Mouse (Mus musculus): ENCODE measurements around the gene Wwp2. TPM values are rescaled to one million over a fixed set of nuclear protein-coding genes. Genes with fewer than 3 reads are reported as not detected.
A peak's percentile ranks its signal among the peaks of the same experiment; 100 is the strongest.
"Not testable (repeated sequence)": the region's sequence is repeated elsewhere in the genome, so short reads cannot be mapped to it uniquely, and the experiment has no call there.

Gene Wwp2
- polyA plus RNA-seq, 1 experiment from 2014 or later, result 41.6 TPM

- Histone ChIP-seq H3K9ac (ENCODE audit: low read depth, low read length) (no peak overlapping the region), H3K4me2 (ENCODE audit: low read depth, low read length) (no peak overlapping the region), H3K36me3 (ENCODE audit: control insufficient read depth, insufficient read depth, low read length) (peaks cover 7% of the 10 kb centered on the region), H3K4me3 (ENCODE audit: low read length) (no peak overlapping the region), H3K27ac (ENCODE audit: low read length) (no peak overlapping the region), H3K27me3 (replicated peaks; ENCODE audit: control insufficient read depth, insufficient read depth, low read length) (no peaks in the 10 kb centered on the region), H3K4me1 (ENCODE audit: control insufficient read depth, insufficient read depth, low read length) (no peaks in the 10 kb centered on the region), H3K9me3 (ENCODE audit: control insufficient read depth, low read length) (no peaks in the 10 kb centered on the region)
- ATAC-seq, result peak; percentile 38; the same call in 1 of the 2 replicates
- 74% methylated on average over 5 of the region's 5 CpGs for WGBS
These were observed 26.3 kb downstream of the Wwp2 start for GRCm38 (mm10) chr8:107462423-107462822.

- no peak overlapping the region for H3K4me3 ChIP-seq (ENCODE audit: low read length)
- no peak overlapping the region for H3K9ac ChIP-seq (ENCODE audit: low read depth, low read length)
- no peak overlapping the region for H3K4me2 ChIP-seq (ENCODE audit: low read depth, low read length)
- H3K9me3 ChIP-seq (ENCODE audit: control insufficient read depth, low read length), result no peaks in the 10 kb centered on the region
- no peak for ATAC-seq
- no peak overlapping the region for H3K27ac ChIP-seq (ENCODE audit: low read length)
- no peaks in the 10 kb centered on the region; the same call in 1 of the 2 replicates for H3K4me1 ChIP-seq (ENCODE audit: control insufficient read depth, insufficient read depth, low read length)
- H3K36me3 ChIP-seq (ENCODE audit: control insufficient read depth, insufficient read depth, low read length), result peaks cover 7% of the 10 kb centered on the region
- 31% methylated on average over 3 of the region's 3 CpGs for WGBS
- H3K27me3 ChIP-seq (replicated peaks; ENCODE audit: control insufficient read depth, insufficient read depth, low read length), result no peaks in the 10 kb centered on the region
These were observed 29.3 kb downstream of the Wwp2 start for GRCm38 (mm10) chr8:107465332-107465990.

GRCm38 (mm10) chr8:107466642-107467041 lies 30.5 kb downstream of the Wwp2 start:
- Histone ChIP-seq H3K4me1 (ENCODE audit: control insufficient read depth, insufficient read depth, low read length) (no peaks in the 10 kb centered on the region; the same call in 1 of the 2 replicates), H3K4me2 (ENCODE audit: low read depth, low read length) (no peak overlapping the region), H3K36me3 (ENCODE audit: control insufficient read depth, insufficient read depth, low read length) (peaks cover 3% of the 10 kb centered on the region; the same call in 1 of the 2 replicates), H3K27me3 (replicated peaks; ENCODE audit: control insufficient read depth, insufficient read depth, low read length) (no peaks in the 10 kb centered on the region), H3K9ac (ENCODE audit: low read depth, low read length) (no peak overlapping the region), H3K9me3 (ENCODE audit: control insufficient read depth, low read length) (no peaks in the 10 kb centered on the region), H3K27ac (ENCODE audit: low read length) (no peak overlapping the region), H3K4me3 (ENCODE audit: low read length) (no peak overlapping the region)
- ATAC-seq, result no peak
- 93% methylated on average over 5 of the region's 5 CpGs for WGBS

GRCm38 (mm10) chr8:107468811-107469302 lies 32.7 kb downstream of the Wwp2 start:
- Histone ChIP-seq H3K4me1 (ENCODE audit: control insufficient read depth, insufficient read depth, low read length) (no peaks in the 10 kb centered on the region; the same call in 1 of the 2 replicates), H3K27ac (ENCODE audit: low read length) (no peak overlapping the region), H3K27me3 (replicated peaks; ENCODE audit: control insufficient read depth, insufficient read depth, low read length) (no peaks in the 10 kb centered on the region), H3K4me2 (ENCODE audit: low read depth, low read length) (no peak overlapping the region), H3K9ac (ENCODE audit: low read depth, low read length) (no peak overlapping the region), H3K36me3 (ENCODE audit: control insufficient read depth, insufficient read depth, low read length) (no peaks in the 10 kb centered on the region), H3K4me3 (ENCODE audit: low read length) (no peak overlapping the region), H3K9me3 (ENCODE audit: control insufficient read depth, low read length) (no peaks in the 10 kb centered on the region)
- WGBS, result 23% methylated on average over 8 of the region's 8 CpGs
- no peak for ATAC-seq

- no peak for ATAC-seq
- Histone ChIP-seq H3K4me2 (ENCODE audit: low read depth, low read length) (no peak overlapping the region), H3K36me3 (ENCODE audit: control insufficient read depth, insufficient read depth, low read length) (no peaks in the 10 kb centered on the region), H3K9ac (ENCODE audit: low read depth, low read length) (no peak overlapping the region), H3K9me3 (ENCODE audit: control insufficient read depth, low read length) (no peaks in the 10 kb centered on the region), H3K27me3 (replicated peaks; ENCODE audit: control insufficient read depth, insufficient read depth, low read length) (no peaks in the 10 kb centered on the region), H3K4me1 (ENCODE audit: control insufficient read depth, insufficient read depth, low read length) (no peaks in the 10 kb centered on the region; the same call in 1 of the 2 replicates), H3K27ac (ENCODE audit: low read length) (no peak overlapping the region), H3K4me3 (ENCODE audit: low read length) (no peak overlapping the region)
- 70% methylated on average over 5 of the region's 5 CpGs for WGBS
These were observed 34.1 kb downstream of the Wwp2 start for GRCm38 (mm10) chr8:107470302-107470701.

- Histone ChIP-seq H3K36me3 (ENCODE audit: control insufficient read depth, insufficient read depth, low read length) (no peaks in the 10 kb centered on the region), H3K4me1 (ENCODE audit: control insufficient read depth, insufficient read depth, low read length) (no peaks in the 10 kb centered on the region; the same call in 1 of the 2 replicates), H3K27ac (ENCODE audit: low read length) (no peak overlapping the region), H3K9me3 (ENCODE audit: control insufficient read depth, low read length) (no peaks in the 10 kb centered on the region), H3K4me3 (ENCODE audit: low read length) (no peak overlapping the region), H3K4me2 (ENCODE audit: low read depth, low read length) (no peak overlapping the region), H3K27me3 (replicated peaks; ENCODE audit: control insufficient read depth, insufficient read depth, low read length) (no peaks in the 10 kb centered on the region), H3K9ac (ENCODE audit: low read depth, low read length) (no peak overlapping the region; the same call in 1 of the 2 replicates)
- no peak for ATAC-seq
- WGBS, result 61% methylated on average over 10 of the region's 10 CpGs
These were observed 36.4 kb downstream of the Wwp2 start for GRCm38 (mm10) chr8:107472403-107473100.

- no peak for ATAC-seq
- Histone ChIP-seq H3K4me2 (ENCODE audit: low read depth, low read length) (no peak overlapping the region), H3K9ac (ENCODE audit: low read depth, low read length) (no peak overlapping the region), H3K27ac (ENCODE audit: low read length) (no peak overlapping the region), H3K36me3 (ENCODE audit: control insufficient read depth, insufficient read depth, low read length) (no peaks in the 10 kb centered on the region), H3K9me3 (ENCODE audit: control insufficient read depth, low read length) (no peaks in the 10 kb centered on the region), H3K27me3 (replicated peaks; ENCODE audit: control insufficient read depth, insufficient read depth, low read length) (no peaks in the 10 kb centered on the region), H3K4me3 (ENCODE audit: low read length) (no peak overlapping the region), H3K4me1 (ENCODE audit: control insufficient read depth, insufficient read depth, low read length) (no peaks in the 10 kb centered on the region; the same call in 1 of the 2 replicates)
- 82% methylated on average over 4 of the region's 4 CpGs for WGBS
These were observed 37.2 kb downstream of the Wwp2 start for GRCm38 (mm10) chr8:107473369-107473768.

- 88% methylated on average over 3 of the region's 3 CpGs for WGBS
- H3K4me1 ChIP-seq (ENCODE audit: control insufficient read depth, insufficient read depth, low read length), result no peaks in the 10 kb centered on the region
- no peaks in the 10 kb centered on the region for H3K27me3 ChIP-seq (replicated peaks; ENCODE audit: control insufficient read depth, insufficient read depth, low read length)
- H3K9ac ChIP-seq (ENCODE audit: low read depth, low read length), result no peak overlapping the region
- H3K9me3 ChIP-seq (ENCODE audit: control insufficient read depth, low read length), result no peaks in the 10 kb centered on the region
- H3K36me3 ChIP-seq (ENCODE audit: control insufficient read depth, insufficient read depth, low read length), result no peaks in the 10 kb centered on the region
- no peak overlapping the region for H3K4me2 ChIP-seq (ENCODE audit: low read depth, low read length)
- no peak overlapping the region for H3K4me3 ChIP-seq (ENCODE audit: low read length)
- no peak overlapping the region for H3K27ac ChIP-seq (ENCODE audit: low read length)
- ATAC-seq, result no peak
These were observed 39.4 kb downstream of the Wwp2 start for GRCm38 (mm10) chr8:107475613-107476012.

- not testable (repeated sequence) for ATAC-seq; H3K36me3 ChIP-seq (ENCODE audit: control insufficient read depth, insufficient read depth, low read length); H3K9me3 ChIP-seq (ENCODE audit: control insufficient read depth, low read length); H3K4me3 ChIP-seq (ENCODE audit: low read length); H3K4me2 ChIP-seq (ENCODE audit: low read depth, low read length); H3K27me3 ChIP-seq (replicated peaks; ENCODE audit: control insufficient read depth, insufficient read depth, low read length); H3K4me1 ChIP-seq (ENCODE audit: control insufficient read depth, insufficient read depth, low read length); H3K27ac ChIP-seq (ENCODE audit: low read length); H3K9ac ChIP-seq (ENCODE audit: low read depth, low read length)
- 88% methylated on average over 7 of the region's 7 CpGs for WGBS
These were observed 40.6 kb downstream of the Wwp2 start for GRCm38 (mm10) chr8:107476786-107477185.

Data from intestine, embryonic 16.5 days (tissue).